Mouse (Mus musculus) heart, adult 2 months (tissue): ENCODE measurements around the gene Nf2.

Experiments used
- CTCF ChIP-seq: fragments of 200-600 bp; IDR thresholded peaks from 2 replicates; pipeline ENCODE4 v1.8.1; 2022; ENCODE audit warnings: antibody characterized with exemption, mild to moderate bottlenecking, moderate library complexity
- POLR2A ChIP-seq: fragments of 200-500 bp; IDR thresholded peaks from 2 replicates; pipeline ENCODE4 v1.6.1; 2011; ENCODE audit warnings: mild to moderate bottlenecking, low read depth, low read length, control low read depth; ENCODE audit not compliant: insufficient read depth

- TF ChIP-seq CTCF (no peak), POLR2A (no peak)
These were observed 85.7 kb downstream of the Nf2 start for GRCm38 (mm10) chr11:4763631-4764030.
